Comparison of ENCODE assay signal across 37 mouse cellular contexts in the genomic region with DNA sequence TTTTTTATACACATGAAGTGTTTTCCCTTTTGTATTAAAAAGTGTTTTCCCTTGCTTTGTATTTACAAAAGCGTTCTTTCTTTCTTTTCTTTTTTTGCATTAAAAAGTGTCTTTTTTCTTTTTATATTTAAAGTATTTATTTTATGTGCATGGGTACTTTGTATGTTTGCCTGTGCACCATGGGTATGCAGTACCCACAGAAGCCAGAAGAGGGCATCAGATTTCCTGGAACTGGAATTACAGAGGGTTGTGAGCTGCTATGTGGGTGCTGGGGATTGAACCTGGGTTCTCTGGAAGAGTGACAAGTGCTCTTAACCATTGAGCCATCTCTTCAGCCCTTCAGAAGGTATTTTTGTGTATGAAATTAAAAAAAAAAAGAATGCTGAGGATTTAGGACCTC. TPM values are rescaled to one million over a fixed set of nuclear protein-coding genes. Genes with fewer than 3 reads are reported as not detected.
DNase-seq lines count a peak whose midpoint lies in the region; ATAC-seq and TF ChIP-seq lines count a peak whose summit lies in the region.
"Had no signal": no experiment of that assay in that cellular context is flagged by ENCODE, and none has a peak within 500 bp of the region (broad histone marks: within the 10 kb centered on the region; RNA-seq: fewer than 3 reads in every experiment).

No protein-coding gene starts in this region.

- no peak overlapping the region for H3K9ac ChIP-seq in heart, adult 2 months (ENCODE audit: low read depth, low read length)
- no peak overlapping the region for H3K9ac ChIP-seq in liver, embryonic 14.5 days (replicated peaks)
- H3K9ac ChIP-seq in liver, embryonic 12.5 days = no peak overlapping the region
- H3K9ac ChIP-seq: heart, embryonic 12.5 days; liver, embryonic 15.5 days; lung, embryonic 15.5 days; neural tube, embryonic 12.5 days had no signal

- H3K4me1 ChIP-seq in heart, adult 2 months (ENCODE audit: control insufficient read depth, insufficient read depth, low read length) = no peaks in the 10 kb centered on the region
- H3K4me1 ChIP-seq in liver, embryonic 14.5 days (replicated peaks; ENCODE audit: control insufficient read depth in 2 of 2, insufficient read depth in 2 of 2, low read length in 1 of 2) = no peaks in the 10 kb centered on the region
- no peaks in the 10 kb centered on the region for H3K4me1 ChIP-seq in liver, embryonic 12.5 days
- H3K4me1 ChIP-seq: heart, embryonic 12.5 days; liver, embryonic 15.5 days; lung, embryonic 15.5 days; neural tube, embryonic 12.5 days had no signal

- TF ChIP-seq EP300 in heart, adult 2 months (IDR thresholded peaks at IDR 0.05; ENCODE audit: insufficient read depth, low read depth, low read length) = no peak
- no peak for TF ChIP-seq EP300 in liver, embryonic 14.5 days (IDR thresholded peaks at IDR 0.05; ENCODE audit: low read depth)

- TF ChIP-seq CTCF in heart, adult 2 months (IDR thresholded peaks at IDR 0.05) = peak; percentile 34
- TF ChIP-seq CTCF in liver, embryonic 14.5 days (IDR thresholded peaks at IDR 0.05; ENCODE audit: low read depth) = 0 out of 2 replicates have a peak, but pooled peaks have one; percentile 18

- ATAC-seq in liver, embryonic 14.5 days (ENCODE audit: insufficient read depth) = no peak
- ATAC-seq in liver, embryonic 12.5 days = no peak
- ATAC-seq: activated CD4-positive, CD25-positive, alpha-beta regulatory T cell, adult 4 months; CD4-positive, CD25-positive, alpha-beta regulatory T cell, adult 4 months; hindbrain, embryonic 16.5 days; intestine, embryonic 16.5 days; midbrain, embryonic 16.5 days; Patski had no signal

- intact Hi-C loops in heart, adult 2 months (cut with DNase I) = loop anchor here (5.0 kb wide), 1 partner anchor 826 kb away; no protein-coding TSS in a partner anchor
- intact Hi-C loops in heart, postnatal 36 days (cut with DNase I) = loop anchor here (5.0 kb wide), 2 partner anchors 216 to 826 kb away; no protein-coding TSS in a partner anchor
- intact Hi-C loops in heart, postnatal 10 days (cut with DNase I) = no loop called here

- DNase-seq in heart, adult 2 months = no peak
- no peak for DNase-seq in heart, postnatal 36 days
- DNase-seq in liver, embryonic 14.5 days (ENCODE audit: low read depth in 3 of 3, low spot score in 3 of 3) = no peak
- peak; percentile 26 for DNase-seq in ES-CJ7 (ENCODE audit: low read depth, low spot score)
- no peak for DNase-seq in retina, postnatal 1 day
- no peak for DNase-seq in heart, postnatal 10 days
- DNase-seq: adrenal gland, adult 2 months; adrenal gland, postnatal 36 days; cerebellum, adult 2 months; cerebellum, postnatal 14 days; gastrocnemius, postnatal 25 days; heart, adult 18-20 months; kidney, adult 9 months; kidney, postnatal 10 days; layer of hippocampus, adult 9-11 months; left cerebral cortex, postnatal 4 days; thymus, adult 2 months; thymus, postnatal 36 days had no signal

- WGBS in heart, adult 2 months = 100% methylated on average over 1 of the region's 1 CpGs
- WGBS in liver, embryonic 14.5 days (ENCODE audit: insufficient replicate concordance) = 56% methylated on average over 1 of the region's 1 CpGs
- 68% methylated on average over 1 of the region's 1 CpGs for WGBS in liver, embryonic 12.5 days (ENCODE audit: insufficient replicate concordance)

- H3K79me2 ChIP-seq in heart, adult 2 months (replicated peaks; ENCODE audit: control insufficient read depth, insufficient read depth, low read length) = no peaks in the 10 kb centered on the region

- no peak overlapping the region for H3K4me3 ChIP-seq in heart, adult 2 months
- no peak overlapping the region for H3K4me3 ChIP-seq in liver, embryonic 14.5 days (ENCODE audit: insufficient read depth in 1 of 2, low read depth in 2 of 2, low read length in 2 of 2)
- H3K4me3 ChIP-seq in liver, embryonic 12.5 days = no peak overlapping the region
- H3K4me3 ChIP-seq: erythroblast, embryonic 14.5 days; heart, embryonic 12.5 days; hindbrain, embryonic 10.5 days; liver, embryonic 15.5 days; lung, embryonic 15.5 days; midbrain, embryonic 10.5 days; myocyte; neural tube, embryonic 12.5 days had no signal

- no peak overlapping the region for H3K4me2 ChIP-seq in liver, embryonic 14.5 days (ENCODE audit: low read depth)
- no peak overlapping the region for H3K4me2 ChIP-seq in liver, embryonic 12.5 days
- H3K4me2 ChIP-seq: heart, embryonic 12.5 days; liver, embryonic 15.5 days; lung, embryonic 15.5 days; neural tube, embryonic 12.5 days had no signal

- no peak overlapping the region for H3K27ac ChIP-seq in heart, adult 2 months
- H3K27ac ChIP-seq in liver, embryonic 14.5 days = no peak overlapping the region
- no peak overlapping the region for H3K27ac ChIP-seq in liver, embryonic 12.5 days
- H3K27ac ChIP-seq: hindbrain, embryonic 10.5 days; liver, embryonic 15.5 days; lung, embryonic 15.5 days; midbrain, embryonic 10.5 days; neural tube, embryonic 12.5 days had no signal

- no peaks in the 10 kb centered on the region for H3K27me3 ChIP-seq in heart, adult 2 months (ENCODE audit: control insufficient read depth, insufficient read depth, low read length)
- no peaks in the 10 kb centered on the region for H3K27me3 ChIP-seq in liver, embryonic 14.5 days (ENCODE audit: control insufficient read depth, insufficient read depth, low read length)
- H3K27me3 ChIP-seq in liver, embryonic 12.5 days (replicated peaks) = no peaks in the 10 kb centered on the region
- H3K27me3 ChIP-seq: liver, embryonic 15.5 days; lung, embryonic 15.5 days had no signal

- no peaks in the 10 kb centered on the region for H3K36me3 ChIP-seq in heart, adult 2 months (ENCODE audit: control insufficient read depth, insufficient read depth, low read length)
- H3K36me3 ChIP-seq in liver, embryonic 14.5 days (replicated peaks; ENCODE audit: control insufficient read depth, insufficient read depth, low read depth) = no peaks in the 10 kb centered on the region
- no peaks in the 10 kb centered on the region for H3K36me3 ChIP-seq in liver, embryonic 12.5 days
- H3K36me3 ChIP-seq: heart, embryonic 12.5 days; hindbrain, embryonic 10.5 days; liver, embryonic 15.5 days; lung, embryonic 15.5 days; midbrain, embryonic 10.5 days; neural tube, embryonic 12.5 days had no signal

- H3K9me3 ChIP-seq in liver, embryonic 14.5 days (ENCODE audit: control insufficient read depth, low read length) = no peaks in the 10 kb centered on the region
- no peaks in the 10 kb centered on the region for H3K9me3 ChIP-seq in liver, embryonic 12.5 days (replicated peaks)
- H3K9me3 ChIP-seq: liver, embryonic 15.5 days; lung, embryonic 15.5 days had no signal

- no peak for TF ChIP-seq POLR2A in heart, adult 2 months (IDR thresholded peaks at IDR 0.05; ENCODE audit: insufficient read depth, low read depth, low read length)

RNA-seq across cellular contexts. Expression of gene Matn1, which starts 27.1 kb away (rescaled TPM):
- not detected for total RNA-seq in heart, adult 2 months (2021)
- polyA plus RNA-seq in heart, adult 2 months (2012; rRNA removed) = 0.10 TPM in 1 of 2 replicates, not detected in the other
- total RNA-seq in heart, postnatal 36 days (2021) = not detected
- polyA plus RNA-seq in liver, embryonic 14.5 days (2012; rRNA removed) = 0.04 and 0.13 TPM in 2 replicates
- 0.08 TPM in 1 of 2 replicates, not detected in the other for polyA plus RNA-seq in liver, embryonic 14.5 days (2014; fragmentation: Nextera tagmentation; extraction: Ambion mirVana)
- 0.12 and 0.17 TPM in 2 replicates for polyA plus RNA-seq in liver, embryonic 12.5 days (2016; fragmentation: Nextera tagmentation; extraction: Ambion mirVana)
- total RNA-seq in heart, postnatal 10 days (2021) = not detected
- total RNA-seq: adrenal gland, adult 2 months; adrenal gland, postnatal 36 days; gastrocnemius, postnatal 25 days; heart, adult 18-20 months; megakaryocyte progenitor cell, adult 5-6 weeks had no signal
- polyA plus RNA-seq: adrenal gland, adult 2 months; CD4-positive, CD25-positive, alpha-beta regulatory T cell, adult 4 months; erythroblast, embryonic 14.5 days; forebrain, embryonic 11.5 days; heart, postnatal 0 days; hindbrain, embryonic 10.5 days; intestine, embryonic 16.5 days; large intestine, adult 2 months; midbrain, embryonic 10.5 days; myocyte; Patski had no signal

RNA-seq across cellular contexts. Expression of gene Laptm5, which starts 58.4 kb away (rescaled TPM):
- 10 to 100 TPM; 15.5 to 22.8 TPM for total RNA-seq in heart, adult 2 months (2021)
- polyA plus RNA-seq in heart, adult 2 months (2012; rRNA removed) = 44.1 and 59.4 TPM in 2 replicates
- total RNA-seq in heart, postnatal 36 days (2021) = 10 to 100 TPM; 20.7 to 27.1 TPM
- 31.0 and 47.7 TPM in 2 replicates for polyA plus RNA-seq in liver, embryonic 14.5 days (2012; rRNA removed)
- polyA plus RNA-seq in liver, embryonic 14.5 days (2014; fragmentation: Nextera tagmentation; extraction: Ambion mirVana) = 59.4 and 64.3 TPM in 2 replicates
- 61.1 and 64.3 TPM in 2 replicates for polyA plus RNA-seq in liver, embryonic 12.5 days (2016; fragmentation: Nextera tagmentation; extraction: Ambion mirVana)
- total RNA-seq in heart, postnatal 10 days (2021) = 10 to 100 TPM; 13.9 to 16.9 TPM
- polyA plus RNA-seq: Patski had no signal
